Mouse (Mus musculus) liver, embryonic 14.5 days (tissue): ENCODE measurements around the gene 4933427I04Rik.

Experiments used
- CTCF ChIP-seq: IDR thresholded peaks from 2 replicates; pipeline ENCODE4 v1.5.1; 2016; ENCODE audit warnings: antibody characterized with exemption, low read depth, control low read depth
- EP300 ChIP-seq: IDR thresholded peaks from 2 replicates; pipeline ENCODE4 v1.6.1; 2016; ENCODE audit warnings: antibody characterized with exemption, low read depth

GRCm38 (mm10) chr4:123904333-123905125 is 45.0 kb downstream of the 4933427I04Rik start, which contains the start of gene Mycbp:
- TF ChIP-seq EP300 (no peak), CTCF (no peak)
